Mouse (Mus musculus): ENCODE measurements around the gene Ube2r2. TPM values are rescaled to one million over a fixed set of nuclear protein-coding genes. Genes with fewer than 3 reads are reported as not detected.

The Ube2r2 gene
- 83.7 and 90.7 TPM in 2 replicates for polyA plus RNA-seq (2014; fragmentation: Nextera tagmentation; extraction: Ambion mirVana)

DNA sequence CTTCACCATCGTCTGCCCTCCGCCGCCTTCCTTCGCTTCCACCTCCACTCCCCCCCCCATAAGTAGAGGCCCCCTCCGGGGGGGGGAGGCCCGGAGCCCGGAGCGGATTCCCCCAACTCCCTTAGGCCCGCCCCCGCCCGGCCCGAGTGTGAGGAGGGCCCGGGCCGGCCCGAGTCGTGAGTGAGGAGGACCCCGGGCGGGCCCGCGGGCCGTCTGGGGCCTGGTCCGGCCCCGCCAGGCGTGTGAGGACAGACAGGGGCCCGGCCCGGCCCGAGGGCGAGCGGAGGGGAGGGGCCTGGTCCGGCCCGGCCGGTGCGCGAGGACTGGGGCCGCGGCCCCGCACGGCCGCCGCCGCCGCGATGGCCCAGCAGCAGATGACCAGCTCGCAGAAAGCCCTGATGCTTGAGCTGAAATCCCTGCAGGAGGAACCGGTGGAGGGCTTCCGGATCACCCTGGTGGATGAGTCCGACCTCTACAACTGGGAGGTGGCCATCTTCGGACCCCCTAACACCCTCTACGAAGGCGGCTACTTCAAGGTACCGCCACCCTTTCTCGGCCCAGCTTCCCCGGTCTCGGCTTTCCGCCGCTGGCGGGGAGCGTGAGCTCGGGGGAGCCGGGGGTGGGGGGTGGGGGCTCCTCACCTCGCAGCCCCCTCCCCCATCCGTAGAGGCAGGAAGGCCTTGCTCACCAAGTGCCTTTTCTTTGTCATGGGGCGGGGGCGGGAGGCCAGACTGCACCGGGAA, at the start of gene Ube2r2:
Gene Ube2r2 (plus strand): TSS at position 33 of the 743 bp plus-strand sequence.
- peak; percentile 76 for ATAC-seq (ENCODE audit: low read depth)
- H3K36me3 ChIP-seq (ENCODE audit: control insufficient read depth, insufficient read depth, low read length): peaks cover 21% of the 10 kb centered on the region
- H3K9me3 ChIP-seq (ENCODE audit: control insufficient read depth, low read length): no peaks in the 10 kb centered on the region
- H3K4me1 ChIP-seq (ENCODE audit: control insufficient read depth, insufficient read depth, low read length): peaks cover 5% of the 10 kb centered on the region; the same call in 1 of the 2 replicates
- no peaks in the 10 kb centered on the region for H3K27me3 ChIP-seq (replicated peaks; ENCODE audit: control insufficient read depth, insufficient read depth, low read length)
- peak; percentile 80 for DNase-seq (ENCODE audit: low spot score)
- peak within 1 kb of the TSS; percentile 97 for H3K9ac ChIP-seq (ENCODE audit: low read depth, low read length)
- H3K4me3 ChIP-seq (ENCODE audit: low read depth, low read length): peak within 1 kb of the TSS; percentile 90
- H3K4me2 ChIP-seq (ENCODE audit: low read depth, low read length): peak within 1 kb of the TSS; percentile 75
- WGBS: 0% methylated on average over 25 of the region's 65 CpGs
- H3K27ac ChIP-seq (replicated peaks; ENCODE audit: low read depth, low read length): peak within 1 kb of the TSS; percentile 98

DNA sequence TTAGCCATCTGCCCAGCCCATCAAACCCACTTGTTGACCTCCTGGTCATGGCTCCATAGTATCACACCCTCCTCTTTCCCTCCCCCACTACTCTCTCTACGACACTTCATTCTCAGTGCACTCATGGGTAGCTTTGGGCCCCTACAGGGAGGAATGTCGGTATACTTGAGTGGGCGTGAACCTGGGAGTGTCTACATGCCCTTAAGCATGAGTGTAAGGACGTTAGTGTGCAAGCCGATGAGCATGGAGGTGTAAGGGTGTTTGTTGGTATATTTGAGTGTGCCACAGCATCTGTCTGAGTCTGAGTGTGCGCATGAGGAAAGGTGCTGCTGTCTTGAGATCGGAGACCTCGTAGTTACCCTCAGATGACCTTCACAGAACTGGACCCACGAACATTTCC, 48.6 kb upstream of the Ube2r2 start:
- no peak overlapping the region for H3K4me3 ChIP-seq (ENCODE audit: low read depth, low read length)
- H3K4me1 ChIP-seq (ENCODE audit: control insufficient read depth, insufficient read depth, low read length): no peaks in the 10 kb centered on the region
- no peaks in the 10 kb centered on the region for H3K9me3 ChIP-seq (ENCODE audit: control insufficient read depth, low read length)
- ATAC-seq (ENCODE audit: low read depth): no peak
- H3K9ac ChIP-seq (ENCODE audit: low read depth, low read length): no peak overlapping the region
- no peaks in the 10 kb centered on the region for H3K27me3 ChIP-seq (replicated peaks; ENCODE audit: control insufficient read depth, insufficient read depth, low read length)
- no peak overlapping the region for H3K4me2 ChIP-seq (ENCODE audit: low read depth, low read length)
- no peak overlapping the region for H3K27ac ChIP-seq (replicated peaks; ENCODE audit: low read depth, low read length)
- no peaks in the 10 kb centered on the region for H3K36me3 ChIP-seq (ENCODE audit: control insufficient read depth, insufficient read depth, low read length)
- WGBS: 78% methylated on average over 9 of the region's 9 CpGs
- DNase-seq (ENCODE audit: low spot score): no peak

DNA sequence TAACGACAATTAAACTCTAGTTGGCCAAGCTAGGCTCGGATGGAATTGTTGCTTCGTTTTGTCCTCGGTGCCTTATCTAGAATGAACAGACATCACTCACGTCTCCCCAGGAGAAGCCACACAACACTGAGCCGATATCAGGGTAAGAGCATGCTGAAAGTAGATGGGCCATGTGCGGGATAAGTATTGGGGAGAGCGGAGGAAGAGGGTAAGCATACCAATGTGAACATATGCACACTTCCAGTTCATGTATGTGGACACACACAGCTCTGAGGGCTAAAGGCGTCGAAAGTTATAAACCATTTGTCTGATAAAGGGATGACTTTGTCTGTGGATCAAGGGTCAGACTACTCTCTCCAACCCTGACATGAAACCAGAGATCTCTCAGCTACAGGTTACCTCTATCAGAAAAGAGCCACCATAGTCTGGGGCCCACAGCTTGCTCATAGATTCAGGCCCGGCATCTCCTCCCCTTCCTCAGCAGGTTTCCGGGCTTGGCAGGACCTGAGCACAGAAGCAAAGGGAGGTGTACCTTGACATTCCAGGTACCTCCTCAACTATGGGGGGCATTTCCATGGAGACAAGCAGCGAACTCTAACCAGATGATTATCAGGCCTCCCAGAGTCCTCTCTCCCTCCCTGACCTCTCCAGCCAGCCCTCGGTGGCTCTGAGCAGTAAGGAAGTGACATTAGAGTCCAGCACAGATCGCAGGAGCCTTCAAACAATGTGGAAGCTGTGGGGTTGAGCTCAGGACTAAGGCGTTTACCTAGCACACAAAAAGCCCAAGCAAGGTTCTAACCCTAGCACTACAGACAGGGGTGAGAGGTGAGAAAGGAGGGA, 47.9 kb upstream of the Ube2r2 start:
- 86% methylated on average over 16 of the region's 16 CpGs for WGBS
- no peak overlapping the region for H3K27ac ChIP-seq (replicated peaks; ENCODE audit: low read depth, low read length)
- no peaks in the 10 kb centered on the region for H3K9me3 ChIP-seq (ENCODE audit: control insufficient read depth, low read length)
- no peak overlapping the region for H3K9ac ChIP-seq (ENCODE audit: low read depth, low read length)
- no peak overlapping the region for H3K4me3 ChIP-seq (ENCODE audit: low read depth, low read length)
- H3K27me3 ChIP-seq (replicated peaks; ENCODE audit: control insufficient read depth, insufficient read depth, low read length): no peaks in the 10 kb centered on the region
- ATAC-seq (ENCODE audit: low read depth): no peak
- no peaks in the 10 kb centered on the region for H3K4me1 ChIP-seq (ENCODE audit: control insufficient read depth, insufficient read depth, low read length)
- H3K4me2 ChIP-seq (ENCODE audit: low read depth, low read length): no peak overlapping the region
- DNase-seq (ENCODE audit: low spot score): no peak
- H3K36me3 ChIP-seq (ENCODE audit: control insufficient read depth, insufficient read depth, low read length): no peaks in the 10 kb centered on the region

DNA sequence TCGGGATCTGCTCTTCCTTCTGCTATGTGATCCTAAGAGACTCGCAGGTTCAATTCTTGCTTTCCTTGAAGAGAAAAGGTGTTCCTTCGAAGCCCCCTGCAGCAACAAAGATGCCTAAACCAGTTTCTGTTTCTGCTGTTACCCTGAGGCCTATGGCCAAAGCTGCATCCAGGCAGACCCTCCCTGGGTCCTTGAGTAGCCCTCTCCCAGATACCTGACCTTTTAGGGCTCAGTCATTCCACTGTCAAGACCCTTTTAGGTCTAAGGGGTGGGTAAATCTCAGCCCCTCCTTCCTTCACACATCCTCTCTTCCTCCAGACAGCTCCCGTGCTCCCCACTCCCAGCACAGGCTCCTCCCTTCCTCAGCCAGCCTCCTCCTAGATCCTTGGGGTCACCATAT, 46.4 kb upstream of the Ube2r2 start:
- H3K27ac ChIP-seq (replicated peaks; ENCODE audit: low read depth, low read length): no peak overlapping the region

DNA sequence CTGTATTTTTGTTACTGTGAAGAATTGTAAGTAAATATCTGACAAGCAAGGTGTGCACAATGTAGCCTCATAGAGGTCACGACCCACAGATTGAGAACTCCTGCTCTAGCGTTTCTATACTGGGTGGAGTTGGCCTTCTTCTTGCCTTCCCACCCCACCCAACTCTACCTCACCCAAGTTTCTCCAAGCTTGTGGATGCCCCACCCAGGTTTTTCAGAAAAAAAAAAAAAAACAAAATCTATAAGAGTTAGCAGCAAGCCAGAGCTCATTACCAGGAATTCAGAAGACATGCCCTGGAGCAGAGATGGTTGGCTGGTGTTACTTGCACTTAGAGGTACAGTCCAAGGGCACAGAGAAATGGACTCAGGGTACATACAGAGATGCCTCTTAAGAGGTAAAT, 45.8 kb upstream of the Ube2r2 start:
- Histone ChIP-seq H3K9ac (ENCODE audit: low read depth, low read length) (no peak overlapping the region), H3K27me3 (replicated peaks; ENCODE audit: control insufficient read depth, insufficient read depth, low read length) (no peaks in the 10 kb centered on the region), H3K9me3 (ENCODE audit: control insufficient read depth, low read length) (no peaks in the 10 kb centered on the region), H3K4me3 (ENCODE audit: low read depth, low read length) (no peak overlapping the region), H3K4me2 (ENCODE audit: low read depth, low read length) (no peak overlapping the region), H3K27ac (replicated peaks; ENCODE audit: low read depth, low read length) (no peak overlapping the region), H3K4me1 (ENCODE audit: control insufficient read depth, insufficient read depth, low read length) (no peaks in the 10 kb centered on the region; the same call in 1 of the 2 replicates), H3K36me3 (ENCODE audit: control insufficient read depth, insufficient read depth, low read length) (no peaks in the 10 kb centered on the region)
- ATAC-seq (ENCODE audit: low read depth) (no peak), DNase-seq (ENCODE audit: low spot score) (no peak)
- 60% methylated on average over 2 of the region's 2 CpGs for WGBS

More for the DNA sequence above, 46.4 kb upstream of the Ube2r2 start:
- Histone ChIP-seq H3K4me1 (ENCODE audit: control insufficient read depth, insufficient read depth, low read length) (no peaks in the 10 kb centered on the region; the same call in 1 of the 2 replicates), H3K4me3 (ENCODE audit: low read depth, low read length) (no peak overlapping the region), H3K9me3 (ENCODE audit: control insufficient read depth, low read length) (no peaks in the 10 kb centered on the region), H3K36me3 (ENCODE audit: control insufficient read depth, insufficient read depth, low read length) (no peaks in the 10 kb centered on the region), H3K4me2 (ENCODE audit: low read depth, low read length) (no peak overlapping the region), H3K27me3 (replicated peaks; ENCODE audit: control insufficient read depth, insufficient read depth, low read length) (no peaks in the 10 kb centered on the region), H3K9ac (ENCODE audit: low read depth, low read length) (no peak overlapping the region)
- no peak for ATAC-seq (ENCODE audit: low read depth)
- DNase-seq (ENCODE audit: low spot score): no peak
- WGBS: 78% methylated on average over 4 of the region's 4 CpGs

DNA sequence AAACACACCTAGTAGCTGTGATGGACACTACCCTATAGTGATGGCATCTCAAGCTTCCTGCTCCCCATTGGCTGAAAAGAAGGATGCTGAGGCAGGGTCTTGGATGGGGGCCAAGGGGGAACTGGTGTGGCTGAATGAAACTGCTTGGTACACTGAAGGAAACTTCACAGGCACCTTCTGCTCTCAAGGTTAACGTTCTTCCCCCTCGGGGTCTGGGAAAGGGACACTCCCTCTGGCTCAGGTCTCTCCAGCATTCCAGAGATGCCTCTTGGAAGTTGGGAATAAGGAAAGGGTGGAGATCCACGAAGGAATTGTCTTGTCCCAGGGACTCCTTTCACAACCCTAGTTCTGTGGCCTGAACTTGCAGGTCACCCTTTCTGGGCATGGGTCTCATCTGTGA, 44.2 kb upstream of the Ube2r2 start:
- no peaks in the 10 kb centered on the region for H3K27me3 ChIP-seq (replicated peaks; ENCODE audit: control insufficient read depth, insufficient read depth, low read length)
- ATAC-seq (ENCODE audit: low read depth) (no peak), DNase-seq (ENCODE audit: low spot score) (no peak)
- H3K36me3 ChIP-seq (ENCODE audit: control insufficient read depth, insufficient read depth, low read length): no peaks in the 10 kb centered on the region
- no peak overlapping the region for H3K27ac ChIP-seq (replicated peaks; ENCODE audit: low read depth, low read length)
- H3K4me1 ChIP-seq (ENCODE audit: control insufficient read depth, insufficient read depth, low read length): no peaks in the 10 kb centered on the region; the same call in 1 of the 2 replicates
- no peak overlapping the region for H3K9ac ChIP-seq (ENCODE audit: low read depth, low read length)
- no peak overlapping the region for H3K4me2 ChIP-seq (ENCODE audit: low read depth, low read length)
- H3K4me3 ChIP-seq (ENCODE audit: low read depth, low read length): no peak overlapping the region
- 41% methylated on average over 3 of the region's 3 CpGs for WGBS
- no peaks in the 10 kb centered on the region for H3K9me3 ChIP-seq (ENCODE audit: control insufficient read depth, low read length)

DNA sequence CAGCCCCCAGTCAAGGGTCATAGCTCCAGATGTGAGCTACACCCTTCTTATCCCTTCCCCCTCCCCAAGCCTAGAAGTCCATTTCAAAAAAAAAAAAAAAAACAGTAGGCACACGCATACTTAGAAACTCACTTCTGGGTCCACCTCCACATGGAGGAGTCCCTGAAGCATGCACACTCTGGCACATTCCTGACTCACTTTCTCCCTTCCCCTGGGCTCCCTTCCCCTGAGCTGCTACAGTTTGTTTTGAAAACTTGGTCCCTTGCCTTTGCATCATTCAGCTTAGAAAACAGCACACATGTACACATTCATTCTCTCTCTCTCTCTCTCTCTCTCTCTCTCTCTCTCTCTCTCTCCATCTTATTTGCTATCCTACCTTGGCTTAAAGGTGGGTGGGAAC, 42.6 kb upstream of the Ube2r2 start:
- Histone ChIP-seq H3K27ac (replicated peaks; ENCODE audit: low read depth, low read length) (no peak overlapping the region), H3K36me3 (ENCODE audit: control insufficient read depth, insufficient read depth, low read length) (no peaks in the 10 kb centered on the region), H3K4me1 (ENCODE audit: control insufficient read depth, insufficient read depth, low read length) (peaks cover under 1% of the 10 kb centered on the region), H3K9ac (ENCODE audit: low read depth, low read length) (no peak overlapping the region), H3K9me3 (ENCODE audit: control insufficient read depth, low read length) (no peaks in the 10 kb centered on the region), H3K27me3 (replicated peaks; ENCODE audit: control insufficient read depth, insufficient read depth, low read length) (peaks cover 11% of the 10 kb centered on the region), H3K4me3 (ENCODE audit: low read depth, low read length) (no peak overlapping the region), H3K4me2 (ENCODE audit: low read depth, low read length) (no peak overlapping the region)
- ATAC-seq (ENCODE audit: low read depth) (no peak), DNase-seq (ENCODE audit: low spot score) (no peak)
- WGBS: 64% methylated on average over 1 of the region's 1 CpGs

DNA sequence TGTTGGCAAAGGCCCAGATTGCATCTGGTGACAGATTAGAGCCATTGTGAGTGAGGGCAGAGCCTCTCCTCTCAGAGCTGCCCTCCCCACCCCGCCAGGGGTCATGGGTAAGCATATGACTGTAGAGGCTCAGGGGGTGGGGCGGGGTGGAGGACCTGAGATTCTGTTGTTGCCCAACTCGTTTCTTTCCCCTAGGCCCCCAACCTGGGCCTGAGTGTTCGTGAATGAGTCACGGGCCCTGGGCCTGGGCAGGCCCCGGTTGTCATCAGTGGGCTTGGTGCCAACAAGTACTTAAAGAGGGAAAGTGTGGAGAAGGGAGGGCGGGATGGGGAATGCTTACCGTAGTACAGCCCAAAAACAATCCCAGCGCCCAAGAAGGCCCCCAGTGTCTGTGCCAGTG, 41.2 kb upstream of the Ube2r2 start:
- peaks cover 8% of the 10 kb centered on the region for H3K4me1 ChIP-seq (ENCODE audit: control insufficient read depth, insufficient read depth, low read length)
- peak; percentile 88 for DNase-seq (ENCODE audit: low spot score)
- peak; percentile 58; the same call in 1 of the 2 replicates for ATAC-seq (ENCODE audit: low read depth)

More for the DNA sequence above, 41.2 kb upstream of the Ube2r2 start:
- Histone ChIP-seq H3K27me3 (replicated peaks; ENCODE audit: control insufficient read depth, insufficient read depth, low read length) (peaks cover 21% of the 10 kb centered on the region), H3K27ac (replicated peaks; ENCODE audit: low read depth, low read length) (no peak overlapping the region), H3K36me3 (ENCODE audit: control insufficient read depth, insufficient read depth, low read length) (no peaks in the 10 kb centered on the region), H3K9ac (ENCODE audit: low read depth, low read length) (no peak overlapping the region), H3K9me3 (ENCODE audit: control insufficient read depth, low read length) (no peaks in the 10 kb centered on the region), H3K4me2 (ENCODE audit: low read depth, low read length) (no peak overlapping the region), H3K4me3 (ENCODE audit: low read depth, low read length) (no peak overlapping the region)
- 60% methylated on average over 9 of the region's 9 CpGs for WGBS
